Mouse (Mus musculus) layer of hippocampus, postnatal 10 days (tissue): ENCODE data around the gene Tfam. TPM values are rescaled to one million over a fixed set of nuclear protein-coding genes. Genes with fewer than 3 reads are reported as not detected.

Experiments
- DNase-seq, 2 experiments: peaks; one replicate each; pipeline ENCODE4 v3.0.0; 2021; ENCODE audit warnings: low spot score in 2 of 2
- total RNA-seq, 2 experiments: library from RNA; stranded (reverse); gene quantifications; 2 replicates each; pipeline ENCODE4 v1.2.3; 2021

Tfam gene
- total RNA-seq, 2 experiments from 2014 or later, result 40.7 to 47.3 TPM

DNA sequence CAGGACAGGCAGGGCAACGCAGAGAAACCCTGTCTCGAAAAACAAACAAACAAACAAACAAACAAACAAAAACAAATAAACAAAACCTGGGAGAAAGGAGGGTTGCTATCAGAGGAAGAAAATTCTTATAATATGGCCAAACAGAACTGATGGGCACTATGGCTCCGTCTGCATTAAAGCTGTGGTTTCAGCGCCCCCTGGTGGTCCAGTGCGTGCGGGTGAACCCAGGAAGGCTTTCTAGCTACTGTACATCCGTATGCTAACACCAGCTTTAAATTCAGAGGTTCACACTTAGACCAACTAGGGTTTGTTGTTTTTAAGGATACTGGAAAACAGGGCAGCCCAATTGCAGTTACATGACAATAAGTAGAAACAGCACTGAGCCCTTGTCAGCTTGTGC, 12.2 kb downstream of the Tfam start:
- DNase-seq, result peak; percentile 90 to 92

DNA sequence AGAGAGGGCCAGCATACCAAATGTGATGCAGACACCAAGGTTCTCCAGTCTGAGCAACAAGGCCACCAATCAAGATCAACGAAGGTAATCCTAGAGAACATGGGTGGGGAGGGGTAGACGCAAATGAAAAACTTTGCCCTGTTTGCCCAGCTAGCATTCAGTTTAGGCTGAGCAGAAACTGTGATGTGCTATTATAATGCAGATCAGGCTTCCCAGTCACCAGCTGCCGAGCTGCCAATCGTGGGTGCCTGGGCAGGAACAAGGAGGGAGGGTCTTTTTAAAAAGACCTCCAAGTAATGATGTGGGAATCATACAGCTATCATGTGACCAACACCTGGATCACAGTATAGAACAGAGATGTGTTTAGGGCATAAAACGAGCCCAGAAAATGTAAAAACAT, 15.0 kb downstream of the Tfam start:
- DNase-seq, result no peak

DNA sequence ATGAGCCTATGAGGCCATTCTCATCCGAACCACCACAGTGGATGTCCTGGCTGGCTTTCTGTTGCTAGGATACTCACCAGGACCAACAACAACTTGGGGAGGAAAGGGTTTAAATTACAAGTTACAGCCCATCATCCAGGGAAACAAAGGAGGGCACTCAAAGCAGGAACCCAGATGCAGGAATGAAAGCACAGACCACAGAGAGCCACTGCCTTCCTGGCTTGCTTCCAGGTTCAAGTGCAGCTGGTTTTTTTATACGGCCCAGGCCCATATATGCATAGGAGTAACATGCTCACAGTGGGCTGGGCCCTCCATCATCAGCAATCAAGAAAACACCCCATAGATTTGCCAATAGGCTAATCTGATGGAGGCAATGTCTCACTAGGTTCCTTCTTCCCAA, 15.4 kb downstream of the Tfam start:
- DNase-seq, result no peak

DNA sequence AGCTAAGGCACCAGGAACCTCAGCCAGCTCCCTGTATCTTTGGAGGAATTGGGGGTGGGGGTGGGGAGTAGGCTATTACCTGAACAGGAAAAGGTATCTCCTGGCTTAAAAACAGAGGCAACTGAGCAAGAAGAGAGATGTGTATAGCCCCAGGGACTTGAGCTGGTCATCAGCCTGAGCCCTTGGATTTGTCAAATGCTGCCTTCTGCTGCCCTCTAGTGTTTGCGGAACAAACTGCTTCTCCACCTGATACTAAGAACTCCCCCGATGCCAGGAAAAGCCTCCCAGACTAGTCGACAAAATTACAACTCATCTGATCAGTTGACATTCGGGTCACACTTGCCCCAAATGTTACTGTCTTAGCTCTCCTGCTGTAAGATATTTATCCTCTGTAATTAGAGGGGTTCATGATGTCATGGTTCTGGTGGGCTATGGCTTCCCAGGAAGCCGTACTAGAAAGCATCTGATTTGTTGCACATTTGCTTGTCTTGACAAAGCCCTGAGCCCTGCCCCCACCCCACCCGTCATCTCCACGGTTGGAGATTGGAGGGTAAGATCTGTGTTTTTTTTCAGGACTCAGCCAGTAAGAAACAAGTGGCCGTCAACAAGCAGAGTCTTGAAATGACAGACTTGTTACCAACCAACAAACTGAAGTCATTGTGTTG, 19.7 kb downstream of the Tfam start:
- peak; percentile 91 to 93 for DNase-seq

DNA sequence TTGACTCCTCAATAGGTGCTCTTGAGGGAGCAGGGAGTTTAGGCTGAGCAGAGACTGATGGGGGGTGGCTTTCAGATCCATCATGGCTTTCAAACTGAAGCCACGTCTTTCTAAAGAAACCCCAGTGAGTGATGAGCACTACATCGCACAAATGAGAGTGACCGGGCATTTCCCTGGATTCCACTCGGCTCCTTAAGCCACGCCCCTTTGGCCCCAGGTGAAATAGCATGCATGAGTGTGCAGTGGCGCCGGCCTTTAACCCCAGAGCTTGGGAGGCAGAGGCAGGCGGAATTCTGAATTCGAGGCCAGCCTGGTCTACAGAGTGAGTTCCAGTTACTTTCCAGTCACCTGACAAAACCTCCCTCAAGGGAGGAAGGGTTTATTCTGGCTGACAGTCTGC, 22.1 kb downstream of the Tfam start:
- no peak for DNase-seq

DNA sequence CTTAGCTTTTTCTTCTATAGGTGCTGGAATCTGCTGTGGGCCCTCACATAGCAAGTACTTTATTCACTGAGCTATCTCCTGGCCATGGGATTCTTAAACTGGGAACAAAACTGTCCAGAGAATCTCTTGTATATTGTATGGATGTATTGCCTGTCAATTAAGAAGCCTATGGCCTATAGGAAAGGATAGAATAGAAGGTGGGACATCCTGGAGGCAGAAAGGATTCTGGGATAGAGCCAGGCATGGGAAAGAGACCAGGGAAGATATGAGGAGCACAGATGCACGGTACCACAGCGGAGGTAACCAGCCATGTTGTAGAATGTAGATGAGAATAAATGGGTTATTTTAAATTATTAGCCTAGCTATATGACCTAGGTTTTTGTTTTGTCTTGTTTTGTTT, 36.6 kb downstream of the Tfam start:
- DNase-seq, result no peak

DNA sequence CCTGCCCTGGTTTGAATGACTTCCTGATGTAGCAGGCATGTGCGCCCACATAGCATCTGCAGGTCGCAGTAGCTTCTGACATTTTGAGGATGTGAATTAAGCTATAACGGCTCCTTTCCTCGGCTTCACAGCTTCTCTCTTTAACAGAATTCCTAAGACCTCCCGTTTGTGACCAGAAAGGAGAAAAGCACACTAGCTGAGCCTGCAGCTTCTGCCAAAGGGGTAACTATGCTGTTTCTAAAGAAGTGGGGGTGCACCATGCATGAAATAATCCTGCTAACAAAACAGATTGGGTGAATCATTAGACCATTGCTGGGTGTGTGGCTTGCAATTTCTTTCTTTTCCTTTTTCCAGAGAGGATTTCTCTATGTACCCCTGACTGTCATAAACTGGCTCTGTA, 37.1 kb downstream of the Tfam start:
- DNase-seq, result peak in 1 of 2 experiments; percentile 31

DNA sequence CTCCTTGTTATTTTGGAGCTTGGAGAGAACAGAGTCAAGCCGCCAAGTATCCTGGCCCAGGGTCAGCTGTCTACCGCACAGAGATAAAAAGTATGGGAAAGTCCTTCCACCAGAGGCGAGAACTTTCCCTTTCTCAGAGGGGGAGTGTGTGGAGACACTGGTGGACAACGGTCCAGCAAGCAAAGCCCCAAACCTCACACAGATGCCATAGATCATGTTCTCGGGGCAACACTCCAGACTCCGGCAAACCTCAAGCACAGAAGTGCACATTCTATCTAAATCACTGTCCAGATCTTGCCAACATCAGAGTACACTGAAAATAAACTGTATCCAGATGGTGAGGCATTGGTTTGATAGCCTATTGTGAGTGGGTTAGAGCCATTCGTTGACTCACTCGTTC, 39.4 kb downstream of the Tfam start:
- DNase-seq, result no peak

DNA sequence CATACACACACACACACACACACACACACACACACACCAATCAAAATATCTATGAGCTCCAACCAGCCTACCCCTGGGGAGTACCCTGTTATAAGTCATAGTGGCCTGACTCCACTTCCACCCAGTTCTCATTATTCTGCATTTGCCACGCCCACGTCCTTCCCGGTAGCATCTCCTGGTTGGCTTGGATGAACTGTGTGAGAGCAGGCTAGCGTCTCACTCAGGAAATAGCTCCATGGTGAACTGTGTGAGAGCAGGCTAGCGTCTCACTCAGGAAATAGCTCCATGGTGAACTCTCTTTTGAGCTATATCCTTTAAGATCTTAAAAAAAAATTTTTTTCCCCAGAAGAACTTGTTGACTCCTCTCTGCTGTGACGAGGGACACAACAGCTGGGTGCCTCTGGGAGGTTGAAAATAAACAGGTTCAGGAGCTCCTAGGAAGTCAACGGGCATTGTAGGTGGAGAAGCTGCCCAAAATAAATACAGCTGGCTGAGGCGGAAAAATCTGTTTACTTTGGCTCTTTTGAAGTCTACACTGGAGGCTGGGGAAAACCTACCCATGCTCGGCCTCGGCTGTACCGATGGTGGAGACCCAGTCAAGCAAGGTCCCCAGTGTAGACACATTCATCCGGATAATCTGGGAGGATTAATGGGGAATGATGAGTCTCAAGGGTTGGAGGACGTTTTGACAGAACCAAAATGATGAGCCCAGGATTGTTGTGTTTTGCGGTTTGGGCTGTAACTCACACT, 40.9 kb downstream of the Tfam start:
- no peak for DNase-seq

DNA sequence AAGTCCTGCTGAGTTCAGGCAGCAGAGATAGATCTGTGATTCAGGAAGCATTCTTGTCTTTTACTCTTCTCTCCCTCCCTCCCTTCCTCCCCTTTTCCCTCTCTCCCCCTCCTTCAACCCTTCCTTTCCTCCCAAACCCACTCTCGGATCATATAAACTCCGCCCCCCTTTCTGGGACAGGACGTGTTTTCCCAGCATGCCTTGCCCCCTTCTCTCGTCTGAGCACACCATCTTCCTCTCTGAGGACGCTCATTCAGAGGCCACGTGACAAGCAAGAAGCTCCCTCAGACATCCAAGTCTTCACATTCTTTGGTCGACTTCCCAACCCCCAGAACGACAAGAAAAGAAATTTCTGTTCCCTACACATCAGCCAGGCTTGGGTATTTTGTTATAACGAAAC, 42.6 kb downstream of the Tfam start:
- DNase-seq, result no peak

DNA sequence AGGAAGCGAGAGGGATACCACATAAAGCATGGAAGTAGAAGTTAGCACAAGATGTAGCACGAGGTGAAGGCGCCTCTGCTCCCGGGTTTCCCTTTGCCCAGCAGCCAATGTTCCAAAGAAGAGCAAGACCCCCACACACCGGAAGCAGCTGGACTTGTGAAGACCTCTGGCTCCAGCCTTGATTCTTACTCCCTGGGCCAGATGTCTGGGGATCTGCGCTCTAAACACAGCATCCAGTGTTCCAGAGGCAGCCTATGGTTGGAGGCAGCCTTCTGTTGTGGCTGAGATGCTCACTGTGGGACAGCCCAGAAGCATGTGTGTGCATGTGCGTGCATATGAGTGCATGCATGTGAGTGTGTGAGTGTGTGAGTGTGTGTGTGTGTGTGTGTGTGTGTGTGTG, 43.4 kb downstream of the Tfam start:
- no peak for DNase-seq

DNA sequence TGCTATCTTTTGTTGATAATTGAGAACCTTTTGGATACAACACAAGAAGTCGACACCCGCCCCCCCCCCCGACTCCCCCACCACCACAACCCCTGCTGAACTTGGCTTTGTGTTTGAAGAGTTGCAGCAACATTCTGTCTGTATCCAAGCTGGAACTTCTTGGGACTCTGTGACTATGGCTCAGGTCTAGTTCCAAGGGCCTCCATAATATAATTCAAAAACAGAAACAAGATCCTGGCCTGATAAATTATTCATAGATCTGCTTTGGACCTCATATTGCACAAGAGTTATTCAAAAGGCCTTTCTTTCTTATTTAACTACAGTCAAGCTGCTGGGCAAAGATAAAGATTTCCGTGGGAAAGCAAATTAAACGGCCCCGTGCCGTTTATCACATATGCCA, 44.8 kb downstream of the Tfam start:
- no peak for DNase-seq

DNA sequence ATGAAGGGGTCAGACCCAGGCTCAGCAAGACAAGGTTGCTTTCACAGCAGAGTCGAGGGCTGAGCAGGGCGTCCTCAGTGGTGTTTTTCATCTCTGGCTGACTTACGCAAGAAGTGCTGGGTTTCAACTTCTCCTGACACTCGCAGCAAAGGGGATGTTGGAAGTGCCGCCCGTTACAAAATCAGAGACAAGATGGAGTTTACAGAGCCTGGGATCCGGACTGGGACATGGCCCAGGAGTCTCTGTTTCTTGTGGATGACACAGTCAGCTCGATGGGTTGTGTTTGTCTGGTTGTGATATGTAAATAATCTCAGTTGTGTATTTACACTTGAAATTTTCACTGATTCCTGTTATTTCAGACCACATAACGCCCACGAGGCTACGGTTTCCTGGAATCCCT, 45.2 kb downstream of the Tfam start:
- no peak for DNase-seq

DNA sequence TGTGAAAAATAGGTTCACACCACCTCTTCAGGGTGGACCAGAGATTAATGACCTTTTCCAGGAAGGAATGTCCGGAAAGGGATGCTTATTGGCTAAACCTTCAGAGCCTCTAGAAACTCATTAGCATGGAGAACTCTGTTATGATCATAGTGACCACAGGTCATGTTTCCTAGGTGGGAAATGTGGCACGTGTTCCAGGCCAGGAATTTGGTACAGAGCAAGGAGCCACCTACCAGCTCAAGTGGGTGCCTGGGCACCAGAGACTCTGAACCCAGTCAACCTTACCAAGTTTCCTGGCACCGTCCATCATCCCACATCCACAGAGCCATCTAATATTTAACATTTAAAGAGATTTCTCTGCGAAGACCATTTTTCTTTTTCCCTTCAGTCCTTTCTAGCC, 49.4 kb downstream of the Tfam start:
- DNase-seq, result no peak

DNA sequence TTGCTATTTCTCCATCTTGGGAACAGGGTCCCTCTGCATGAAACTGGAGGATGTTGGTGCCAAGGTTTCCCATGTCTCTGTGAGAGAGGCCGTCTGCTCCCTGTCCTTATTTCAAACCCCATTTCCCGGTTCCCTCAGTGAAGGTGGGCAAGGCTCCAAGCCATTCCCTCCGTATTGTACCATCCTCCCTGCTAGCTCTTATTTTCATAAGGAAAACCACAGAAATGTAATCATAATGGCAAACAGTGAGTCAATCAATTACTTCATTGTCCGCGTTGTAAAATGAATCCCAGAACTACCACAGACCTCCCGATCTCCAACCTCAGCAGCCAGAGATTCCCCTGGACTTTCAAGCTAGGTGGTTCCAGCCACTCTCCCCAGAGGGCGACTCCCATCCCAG, 53.0 kb downstream of the Tfam start:
- no peak for DNase-seq

DNA sequence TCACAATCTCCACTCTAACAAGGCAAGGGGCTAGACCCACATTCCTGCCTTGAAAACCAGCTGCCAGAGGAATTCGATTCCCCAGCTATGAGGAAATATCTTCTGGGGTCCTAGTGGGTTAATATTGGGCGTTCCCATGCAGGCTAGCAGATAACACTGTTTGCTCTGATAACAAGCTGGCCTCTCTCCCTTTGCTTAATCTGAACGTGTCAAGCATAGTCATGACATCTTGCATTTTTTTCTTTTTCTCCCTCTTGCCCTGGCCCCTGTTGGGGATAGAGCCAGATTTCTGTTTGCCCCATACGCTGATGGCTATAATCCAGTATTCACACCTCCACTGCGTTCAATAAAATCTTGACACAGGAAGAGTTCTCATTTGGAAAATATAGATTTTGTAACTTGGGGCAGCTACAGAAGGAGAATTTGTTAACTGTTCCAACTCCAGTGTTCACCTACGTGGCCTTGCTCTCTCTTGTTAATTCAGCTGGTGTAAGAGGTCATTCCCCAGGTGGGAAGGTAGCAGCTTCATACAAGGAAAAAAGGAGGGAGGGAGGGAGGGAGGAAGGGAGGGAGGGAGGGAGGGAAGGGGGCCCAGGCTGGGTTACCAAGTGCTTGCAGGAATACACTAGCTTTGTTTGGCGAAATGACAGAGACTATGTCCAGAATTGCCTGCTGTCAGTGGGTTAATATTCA, 54.6 kb downstream of the Tfam start:
- no peak for DNase-seq

DNA sequence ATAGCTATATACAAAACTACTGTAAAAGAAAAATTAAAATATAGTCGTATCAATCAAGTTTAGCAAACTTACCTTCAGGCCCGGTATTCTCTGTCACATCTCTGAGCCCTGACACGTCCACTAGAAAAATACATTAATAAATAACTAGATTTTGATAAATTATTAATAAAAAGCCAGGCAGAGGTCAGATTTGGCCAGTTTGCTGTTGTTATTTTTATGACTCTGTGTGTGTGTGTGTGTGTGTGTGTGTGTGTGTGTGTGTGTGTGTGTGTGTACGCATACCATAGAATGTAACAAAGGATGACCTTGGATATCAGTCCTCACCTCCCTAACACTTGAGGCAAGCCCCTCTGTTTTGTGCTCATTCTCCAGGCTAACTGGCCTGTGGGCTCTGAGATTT, 56.1 kb downstream of the Tfam start:
- DNase-seq, result no peak

DNA sequence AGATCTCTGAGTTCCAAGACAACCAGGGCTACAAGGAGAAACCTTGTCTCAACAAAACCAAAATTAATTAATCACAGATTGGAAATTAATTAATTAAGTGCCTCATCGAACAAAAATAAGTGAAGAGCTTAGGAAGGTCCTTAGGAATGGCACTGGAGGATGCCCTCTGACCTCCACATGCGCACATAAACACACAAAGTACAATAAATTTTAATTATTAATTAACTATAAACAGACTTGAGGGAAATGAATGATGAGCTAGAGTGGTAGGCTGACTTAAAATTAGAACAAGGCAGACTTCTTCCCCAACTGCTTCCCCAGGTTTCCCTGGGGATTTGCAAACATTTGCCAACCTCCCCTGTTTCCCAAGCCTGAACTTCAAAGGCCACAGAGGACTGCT, 57.0 kb downstream of the Tfam start:
- DNase-seq, result no peak

DNA sequence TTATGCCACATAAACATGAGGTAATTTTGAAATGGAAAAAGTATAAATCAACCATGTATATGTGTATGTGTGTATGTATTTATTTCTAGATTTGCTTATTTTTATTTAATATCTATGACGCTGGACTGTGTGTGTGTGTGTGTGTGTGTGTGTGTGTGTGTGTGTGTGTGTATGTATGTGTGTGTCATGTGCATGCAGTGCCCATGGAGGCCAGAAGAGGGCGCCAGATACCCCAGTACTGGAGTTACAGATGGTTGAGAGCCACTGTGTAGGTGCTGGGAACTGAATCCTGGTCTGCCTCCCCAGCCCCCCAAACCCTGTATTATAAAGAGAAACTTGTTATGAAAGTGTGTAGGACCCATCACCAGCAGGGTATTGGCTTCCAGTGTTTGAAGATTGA, 58.0 kb downstream of the Tfam start:
- no peak for DNase-seq

DNA sequence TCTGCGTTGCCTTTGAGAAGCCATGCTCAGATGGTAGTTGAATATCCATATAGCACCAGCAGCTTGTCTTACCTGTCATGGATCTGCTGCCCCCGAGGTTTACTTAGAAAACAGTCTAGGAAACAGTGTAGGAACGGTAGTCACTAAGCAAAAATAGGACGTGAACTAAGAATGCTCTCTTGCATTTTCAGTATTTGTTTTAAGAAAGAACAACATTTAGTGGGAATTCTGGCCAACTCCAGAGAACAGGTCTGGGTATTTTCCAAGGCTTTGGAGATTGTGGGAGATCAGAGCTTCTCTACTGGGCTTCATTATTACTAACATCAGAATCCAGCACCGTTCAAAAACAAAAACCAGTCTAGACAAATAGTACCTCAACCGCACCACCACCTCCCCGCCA, 60.9 kb downstream of the Tfam start:
- DNase-seq, result no peak

DNA sequence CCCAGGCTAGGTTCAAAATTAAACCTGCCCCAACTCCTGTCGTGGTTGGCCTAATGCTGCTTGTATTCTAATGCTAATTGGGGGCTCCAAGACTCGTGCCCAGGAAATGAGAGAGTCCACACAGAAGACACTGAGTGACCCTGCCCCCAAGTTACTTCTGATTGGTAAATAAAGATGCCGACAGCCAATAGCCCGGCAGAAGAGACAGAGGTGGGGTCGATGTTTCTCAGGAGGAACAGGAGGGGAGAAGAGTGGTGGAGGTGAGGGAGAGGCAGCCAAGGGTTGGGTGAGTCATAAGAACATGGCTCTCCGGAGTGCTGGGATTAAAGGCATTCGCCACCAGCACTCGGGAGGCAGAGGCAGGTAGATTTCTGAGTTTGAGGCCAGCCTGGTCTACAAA, 61.7 kb downstream of the Tfam start:
- no peak for DNase-seq
